ENCODE assay signal across 12 mouse cellular contexts in genomic region chr6:38796993-38797392, GRCm38 (mm10).
"Had no signal": no experiment of that assay in that cellular context is flagged by ENCODE, and none has a peak within 500 bp of the region (broad histone marks: within the 10 kb centered on the region; RNA-seq: fewer than 3 reads in every experiment).

No protein-coding gene starts in this region.

- H3K4me2 ChIP-seq: midbrain, embryonic 11.5 days had no signal

- DNase-seq: kidney, adult 2 months; kidney, postnatal 25 days; layer of hippocampus, adult 9-11 months; lung, postnatal 36 days; midbrain, embryonic 14.5 days; thymus, adult 2 months; thymus, postnatal 14 days; thymus, postnatal 4 days had no signal

- ATAC-seq: intestine, postnatal 0 days had no signal

- H3K4me3 ChIP-seq: layer of hippocampus, adult 2 months had no signal

- H3K27ac ChIP-seq: kidney, postnatal 0 days; layer of hippocampus, adult 2 months had no signal
